Mouse (Mus musculus): ENCODE measurements around the gene Phex.
A peak's percentile ranks its signal among the peaks of the same experiment; 100 is the strongest.

The Phex gene

DNA sequence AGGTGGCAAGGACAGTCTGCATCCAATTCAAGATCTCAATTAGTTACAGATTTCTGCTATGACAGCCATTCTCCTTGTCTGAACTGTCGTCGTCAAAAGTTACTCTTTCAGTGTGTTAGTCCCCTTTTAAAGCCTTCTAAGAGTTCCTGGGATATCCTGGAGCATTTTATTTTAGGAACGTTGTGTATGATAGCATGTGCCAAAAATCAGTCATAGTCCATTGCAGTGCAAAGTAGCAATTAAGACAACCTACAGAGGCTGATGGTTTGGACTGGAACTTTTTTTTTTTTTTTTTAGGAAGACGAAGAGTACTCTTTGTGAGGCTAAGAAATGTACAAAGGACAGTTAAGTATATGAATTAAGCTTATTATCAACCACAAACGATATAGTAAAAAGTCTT lies at the start of gene Phex:
Gene Phex (minus strand): TSS at position 101 of the 400 bp plus-strand sequence.
- DNase-seq (ENCODE audit: extremely low read depth, insufficient read length, low spot score) = no peak

- DNase-seq (ENCODE audit: extremely low read depth, insufficient read length, low spot score) = no peak
Measured at GRCm38 (mm10) chrX:157462716-157463115, 47.6 kb upstream of the Phex start.

GRCm38 (mm10) chrX:157454430-157454829 lies 39.3 kb upstream of the Phex start:
- DNase-seq (ENCODE audit: extremely low read depth, insufficient read length, low spot score) = no peak

DNA sequence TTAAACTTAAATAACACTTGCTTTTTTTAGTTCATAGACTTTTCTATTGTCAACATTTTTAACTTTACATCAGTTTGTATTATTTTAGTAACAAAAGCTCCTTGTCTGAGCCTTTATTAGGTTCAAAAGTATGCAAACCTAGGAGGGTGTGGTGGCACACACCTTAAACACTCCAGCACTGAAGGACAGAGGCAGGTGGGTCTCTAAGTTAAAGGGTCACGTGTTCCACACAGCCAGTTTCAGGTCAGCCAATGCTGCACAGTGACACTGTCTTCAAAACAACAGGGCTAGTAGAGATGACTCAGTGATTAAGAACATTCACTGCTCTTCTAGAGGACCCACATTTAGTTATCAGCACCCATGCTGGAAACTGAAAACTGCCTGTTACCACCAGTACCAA lies 33.9 kb upstream of the Phex start:
- no peak for DNase-seq (ENCODE audit: extremely low read depth, insufficient read length, low spot score)

DNA sequence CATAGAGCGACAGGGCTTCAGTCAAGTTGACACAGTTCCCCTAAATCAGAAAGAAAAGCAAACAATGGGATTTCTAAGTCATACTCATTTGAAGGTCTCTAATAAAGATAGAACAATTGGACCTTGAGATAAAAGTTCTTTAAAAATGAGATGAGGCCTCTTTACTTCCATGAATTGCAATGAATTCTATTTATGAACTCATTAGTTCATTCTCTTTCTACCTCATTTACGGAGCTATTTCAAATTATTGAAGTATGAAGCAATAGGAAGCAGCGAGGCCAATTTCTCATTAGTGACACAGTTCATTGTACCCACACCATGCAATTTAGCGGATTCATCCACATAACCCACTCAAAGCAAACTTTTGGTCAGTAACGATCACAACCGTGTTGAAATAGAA lies 32.3 kb upstream of the Phex start:
- no peak for DNase-seq (ENCODE audit: extremely low read depth, insufficient read length, low spot score)

GRCm38 (mm10) chrX:157434768-157435167 lies 19.7 kb upstream of the Phex start:
- DNase-seq (ENCODE audit: extremely low read depth, insufficient read length, low spot score) = no peak

DNA sequence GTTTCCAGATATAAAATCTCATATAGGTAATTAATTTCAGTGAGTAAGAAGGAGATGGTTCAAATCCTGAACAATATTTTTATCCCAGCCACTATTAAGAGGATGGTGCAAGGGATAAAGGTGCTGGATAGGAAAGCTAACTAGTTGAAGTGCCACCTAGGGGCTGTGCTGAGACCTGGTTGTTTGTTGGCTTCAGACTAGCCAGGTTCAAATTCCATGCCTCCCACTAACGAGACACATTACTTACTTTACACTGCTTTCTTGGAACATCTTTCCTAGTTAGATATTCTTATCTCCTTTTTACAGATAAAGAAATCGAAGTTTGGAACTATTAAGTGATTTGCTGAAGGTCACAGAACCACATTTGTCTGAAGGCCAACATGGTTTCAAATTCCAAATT lies 4.3 kb upstream of the Phex start:
- DNase-seq (ENCODE audit: extremely low read depth, insufficient read length, low spot score) = no peak

GRCm38 (mm10) chrX:157404919-157405318 lies 10.2 kb downstream of the Phex start:
- DNase-seq (ENCODE audit: extremely low read depth, insufficient read length, low spot score) = no peak

GRCm38 (mm10) chrX:157391241-157391640 lies 23.9 kb downstream of the Phex start:
- no peak for DNase-seq (ENCODE audit: extremely low read depth, insufficient read length, low spot score)

- DNase-seq (ENCODE audit: extremely low read depth, insufficient read length, low spot score) = no peak
Measured at GRCm38 (mm10) chrX:157390102-157390501, 25.0 kb downstream of the Phex start.

DNA sequence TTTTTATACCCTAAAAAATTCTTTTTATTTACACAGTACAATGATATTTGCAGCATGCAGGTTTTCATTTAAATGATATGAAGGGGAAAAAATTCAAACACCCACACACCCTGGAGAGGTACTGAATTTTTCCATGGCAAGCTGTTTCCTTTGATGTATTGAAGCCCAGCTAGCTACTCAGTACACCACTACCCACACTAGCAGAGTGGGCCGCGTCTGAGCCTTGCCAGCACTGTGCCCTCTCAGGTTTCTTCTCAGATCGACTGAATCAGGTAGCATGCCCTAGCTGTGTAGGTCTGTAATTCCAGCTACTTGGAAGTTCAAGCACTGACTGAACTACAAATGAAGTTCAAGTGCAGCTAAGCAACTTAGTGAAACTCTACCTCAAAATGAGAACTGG lies 26.7 kb downstream of the Phex start:
- DNase-seq (ENCODE audit: extremely low read depth, insufficient read length, low spot score) = no peak

- DNase-seq (ENCODE audit: extremely low read depth, insufficient read length, low spot score) = no peak
Measured at GRCm38 (mm10) chrX:157387025-157387424, 28.1 kb downstream of the Phex start.

DNA sequence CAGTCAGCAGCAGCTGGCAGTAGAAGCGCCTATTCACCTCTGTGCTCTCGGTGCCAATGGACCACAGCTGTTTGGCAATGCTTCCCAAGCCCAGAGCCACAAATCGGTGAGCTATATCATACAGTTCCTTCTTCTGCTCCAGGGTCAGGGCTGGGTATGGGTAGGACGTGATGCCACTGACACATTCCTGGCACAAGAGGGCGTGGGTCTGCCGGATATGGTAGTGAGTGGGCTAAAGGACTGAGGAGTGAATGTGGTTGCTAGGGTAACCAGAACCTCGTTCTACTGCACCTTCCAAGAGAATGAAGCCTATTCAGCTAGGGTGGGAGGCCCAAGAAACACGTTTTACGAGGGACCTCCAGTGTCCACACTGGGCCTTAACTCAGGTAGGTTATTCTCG lies 36.3 kb downstream of the Phex start:
- peak; percentile 3 for DNase-seq (ENCODE audit: extremely low read depth, insufficient read length, low spot score)

DNA sequence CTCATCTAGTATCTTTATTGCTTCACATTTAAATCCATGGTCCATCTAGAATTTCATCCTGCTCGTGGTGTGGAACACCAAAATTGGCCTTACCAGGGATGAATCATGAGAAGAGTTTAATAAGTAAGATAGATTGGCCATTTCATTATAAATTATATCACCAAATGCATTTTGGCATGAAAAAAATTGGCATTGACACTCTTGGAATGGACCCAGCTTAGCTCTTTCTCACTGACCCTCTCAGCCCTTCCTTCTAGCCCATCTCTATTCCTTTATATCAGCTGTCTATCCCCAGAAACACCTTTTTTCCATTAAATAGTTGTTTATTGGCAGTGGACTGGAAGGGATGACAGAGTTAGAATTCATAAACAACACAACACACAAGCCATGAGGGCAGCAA lies 37.7 kb downstream of the Phex start:
- DNase-seq (ENCODE audit: extremely low read depth, insufficient read length, low spot score) = no peak

GRCm38 (mm10) chrX:157373873-157374272 lies 41.2 kb downstream of the Phex start:
- DNase-seq (ENCODE audit: extremely low read depth, insufficient read length, low spot score) = no peak

GRCm38 (mm10) chrX:157369166-157369565 lies 45.9 kb downstream of the Phex start:
- no peak for DNase-seq (ENCODE audit: extremely low read depth, insufficient read length, low spot score)

DNA sequence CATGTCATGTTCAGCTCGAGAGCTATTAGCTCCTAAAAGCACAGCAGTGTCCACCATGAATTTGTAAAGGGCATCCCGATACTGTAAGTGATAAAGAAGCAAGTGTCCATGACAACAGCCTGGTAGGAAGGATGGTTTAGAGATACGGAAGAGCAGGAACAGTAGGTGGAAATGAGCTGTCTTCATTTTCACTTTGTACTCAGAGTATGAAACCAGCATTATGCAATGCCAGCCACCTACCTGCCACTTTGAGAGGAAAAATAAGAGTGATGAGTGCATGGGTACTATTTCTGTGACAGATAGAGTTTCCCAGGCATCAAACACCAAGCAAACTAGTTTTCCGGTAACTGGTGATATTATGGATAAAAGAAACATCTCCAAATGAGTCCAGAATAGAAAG lies 59.6 kb downstream of the Phex start:
- no peak for DNase-seq (ENCODE audit: extremely low read depth, insufficient read length, low spot score)

DNA sequence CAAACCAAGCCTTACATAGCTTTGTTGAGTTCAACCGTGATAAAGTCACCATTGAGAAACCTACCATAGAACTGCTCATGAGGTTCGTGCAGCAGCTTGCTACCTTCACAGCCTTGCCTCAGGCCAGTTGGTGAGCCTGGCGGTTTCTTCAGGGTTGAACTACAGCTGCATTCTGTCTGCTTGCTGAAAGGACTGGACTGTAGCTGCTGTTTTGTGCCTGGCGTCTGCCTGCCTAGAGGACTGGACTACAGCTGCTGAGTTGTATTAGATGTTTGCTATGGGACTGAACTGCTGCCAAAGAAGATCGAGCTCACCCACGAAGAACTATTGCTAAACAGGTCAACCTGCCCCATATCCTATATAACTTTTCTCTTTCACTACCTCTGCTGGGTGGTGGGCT lies 68.9 kb downstream of the Phex start:
- no peak for DNase-seq (ENCODE audit: extremely low read depth, insufficient read length, low spot score)

- DNase-seq (ENCODE audit: extremely low read depth, insufficient read length, low spot score) = no peak
Measured at GRCm38 (mm10) chrX:157334726-157335125, 80.4 kb downstream of the Phex start.

- no peak for DNase-seq (ENCODE audit: extremely low read depth, insufficient read length, low spot score)
Measured at GRCm38 (mm10) chrX:157329821-157330220, 85.3 kb downstream of the Phex start.

- no peak for DNase-seq (ENCODE audit: extremely low read depth, insufficient read length, low spot score)
Measured at GRCm38 (mm10) chrX:157328396-157328795, 86.7 kb downstream of the Phex start.

GRCm38 (mm10) chrX:157327756-157328155 lies 87.4 kb downstream of the Phex start:
- DNase-seq (ENCODE audit: extremely low read depth, insufficient read length, low spot score) = no peak

DNA sequence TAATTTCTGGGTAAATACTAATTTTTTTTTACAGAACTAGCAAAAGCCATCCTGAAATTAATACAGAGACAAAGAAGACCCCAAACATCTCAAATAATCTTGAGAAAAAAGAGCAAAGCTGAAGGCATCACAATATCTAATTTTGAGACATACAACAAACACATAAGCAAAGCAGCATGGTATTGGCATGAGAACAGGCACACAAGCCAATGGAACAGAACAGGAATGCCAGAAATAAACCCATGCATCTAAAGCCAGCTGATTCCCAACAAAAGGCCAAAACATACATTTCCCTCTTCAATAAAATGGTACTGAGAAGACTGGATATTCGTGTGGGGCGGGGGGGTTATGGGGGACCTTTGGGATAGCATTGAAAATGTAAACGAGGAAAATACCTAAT lies 90.7 kb downstream of the Phex start:
- DNase-seq (ENCODE audit: extremely low read depth, insufficient read length, low spot score) = no peak

DNA sequence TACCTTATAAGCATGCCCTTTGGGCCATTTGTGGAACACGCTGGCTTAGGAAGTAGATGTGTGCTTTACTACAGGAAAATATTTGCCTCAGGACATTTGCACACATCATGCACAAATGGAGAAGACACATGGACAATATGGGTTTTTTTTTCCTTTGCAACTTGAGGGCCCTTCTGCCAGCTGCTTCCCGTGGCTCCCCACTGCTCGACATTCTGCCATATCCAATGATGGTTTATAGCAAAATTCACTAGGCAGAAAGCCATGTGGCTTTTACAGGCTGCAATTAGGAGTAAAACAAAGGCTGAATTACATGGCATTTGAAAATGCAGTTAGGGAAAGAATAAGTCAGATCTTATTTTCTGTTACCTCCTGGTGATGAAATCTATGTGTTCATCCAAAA lies 104.8 kb downstream of the Phex start:
- no peak for DNase-seq (ENCODE audit: extremely low read depth, insufficient read length, low spot score)

Data from 3134 (cell line).